ENCODE assay signal across 29 mouse cellular contexts in the genomic region with DNA sequence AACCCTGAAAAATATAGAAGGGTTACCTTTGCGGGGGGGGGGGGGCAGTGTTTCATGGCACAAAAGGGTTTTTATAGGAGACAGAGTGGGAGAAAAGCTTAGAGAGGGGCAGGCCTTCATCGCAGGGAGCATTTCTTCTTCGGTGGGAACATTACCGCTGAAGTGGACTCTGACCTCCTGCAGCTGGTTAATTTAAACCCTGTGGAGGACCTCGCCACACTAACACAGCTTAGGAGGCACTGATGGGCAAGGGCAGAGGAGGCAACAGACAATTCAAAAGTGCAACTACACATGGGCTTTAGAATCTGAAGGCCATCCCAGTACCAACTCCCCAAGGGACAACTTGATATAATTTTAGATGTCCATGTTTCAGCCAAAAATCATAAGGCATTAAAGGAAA. TPM values are rescaled to one million over a fixed set of nuclear protein-coding genes. Genes with fewer than 3 reads are reported as not detected.
DNase-seq lines count a peak whose midpoint lies in the region; ATAC-seq and TF ChIP-seq lines count a peak whose summit lies in the region.
"Had no signal": no experiment of that assay in that cellular context is flagged by ENCODE, and none has a peak within 500 bp of the region (broad histone marks: within the 10 kb centered on the region; RNA-seq: fewer than 3 reads in every experiment).

No protein-coding gene starts in this region.

- intact Hi-C loops in left cerebral cortex, postnatal 4 days (cut with DNase I), result no loop called here

- no peaks in the 10 kb centered on the region for H3K36me3 ChIP-seq in kidney, adult 2 months (ENCODE audit: control insufficient read depth, insufficient read depth, low read length)
- no peaks in the 10 kb centered on the region for H3K36me3 ChIP-seq in kidney, postnatal 0 days (ENCODE audit: insufficient read depth, low read length)
- no peaks in the 10 kb centered on the region for H3K36me3 ChIP-seq in midbrain, embryonic 16.5 days (ENCODE audit: control insufficient read depth, insufficient read depth, low read length)
- H3K36me3 ChIP-seq: forebrain, embryonic 12.5 days; heart, embryonic 12.5 days; hindbrain, embryonic 15.5 days; limb, embryonic 12.5 days; neural tube, embryonic 12.5 days; stomach, embryonic 15.5 days had no signal

- H3K9ac ChIP-seq in kidney, postnatal 0 days (ENCODE audit: low read depth, low read length), result no peak overlapping the region
- no peak overlapping the region for H3K9ac ChIP-seq in midbrain, embryonic 16.5 days (ENCODE audit: low read depth, low read length)
- H3K9ac ChIP-seq: forebrain, embryonic 12.5 days; forebrain, postnatal 0 days; heart, embryonic 12.5 days; hindbrain, embryonic 15.5 days; limb, embryonic 12.5 days; liver, postnatal 0 days; neural tube, embryonic 12.5 days; stomach, embryonic 15.5 days had no signal

- 0 out of 2 replicates have a peak, but pooled peaks have one; percentile 54 for ATAC-seq in kidney, postnatal 0 days (replicated peaks; ENCODE audit: low FRiP score, low read depth)
- no peak for ATAC-seq in midbrain, embryonic 16.5 days
- ATAC-seq: forebrain, postnatal 0 days; inflammation-experienced regulatory T-cells, adult 6 months; liver, postnatal 0 days had no signal

- no peaks in the 10 kb centered on the region for H3K27me3 ChIP-seq in kidney, adult 2 months (replicated peaks; ENCODE audit: control insufficient read depth, insufficient read depth, low read length)
- H3K27me3 ChIP-seq in kidney, postnatal 0 days (ENCODE audit: insufficient read depth, low read length), result no peaks in the 10 kb centered on the region
- no peaks in the 10 kb centered on the region for H3K27me3 ChIP-seq in midbrain, embryonic 16.5 days (ENCODE audit: control insufficient read depth, insufficient read depth, low read depth, low read length)
- H3K27me3 ChIP-seq: forebrain, embryonic 12.5 days; heart, embryonic 12.5 days; hindbrain, embryonic 15.5 days; limb, embryonic 12.5 days; neural tube, embryonic 12.5 days; stomach, embryonic 15.5 days had no signal

- H3K27ac ChIP-seq in kidney, adult 2 months (ENCODE audit: insufficient read depth, low read depth, low read length), result peak overlapping the region; percentile 85
- peak overlapping the region; percentile 47; the same call in 1 of the 2 replicates for H3K27ac ChIP-seq in kidney, postnatal 0 days
- no peak overlapping the region for H3K27ac ChIP-seq in midbrain, embryonic 16.5 days (ENCODE audit: low read length)
- H3K27ac ChIP-seq: forebrain, embryonic 12.5 days; hindbrain, embryonic 15.5 days; limb, embryonic 12.5 days; neural tube, embryonic 12.5 days; stomach, embryonic 15.5 days had no signal

- DNase-seq in testis, postnatal 10 days (ENCODE audit: low spot score), result peak; percentile 14
- DNase-seq in testis, postnatal 14 days (ENCODE audit: low spot score), result no peak
- peak; percentile 85 for DNase-seq in kidney, adult 2 months
- DNase-seq in kidney, postnatal 0 days (ENCODE audit: low spot score), result no peak
- no peak for DNase-seq in left cerebral cortex, postnatal 4 days
- no peak for DNase-seq in embryo, embryonic 10 days (ENCODE audit: low spot score)
- DNase-seq: adrenal gland, postnatal 25 days; B cell, adult 2 months; cerebellum, adult 11-12 months; cerebellum, adult 9-11 months; forebrain, postnatal 0 days; gastrocnemius, postnatal 10 days; liver, postnatal 0 days; lung, postnatal 36 days; right cerebral cortex, postnatal 14 days; thymus, adult 2 months; thymus, postnatal 36 days had no signal

- TF ChIP-seq CTCF in kidney, adult 2 months (conservative IDR thresholded peaks at IDR 0.05; ENCODE audit: insufficient read depth, insufficient read length, low read depth, low read length), result no peak
- no peak for TF ChIP-seq CTCF in kidney, postnatal 0 days (IDR thresholded peaks at IDR 0.05; ENCODE audit: low read depth)

- peaks cover 9% of the 10 kb centered on the region; the same call in 1 of the 2 replicates for H3K4me1 ChIP-seq in kidney, adult 2 months (ENCODE audit: control insufficient read depth, insufficient read depth, low read length)
- H3K4me1 ChIP-seq in kidney, postnatal 0 days (replicated peaks; ENCODE audit: insufficient read depth, low read length), result no peaks in the 10 kb centered on the region
- no peaks in the 10 kb centered on the region for H3K4me1 ChIP-seq in midbrain, embryonic 16.5 days (ENCODE audit: control insufficient read depth, insufficient read depth, low read length)
- H3K4me1 ChIP-seq: forebrain, embryonic 12.5 days; heart, embryonic 12.5 days; hindbrain, embryonic 15.5 days; limb, embryonic 12.5 days; neural tube, embryonic 12.5 days; stomach, embryonic 15.5 days had no signal

- no peak overlapping the region for H3K4me3 ChIP-seq in kidney, adult 2 months (ENCODE audit: insufficient read depth, low read depth, low read length)
- H3K4me3 ChIP-seq in kidney, postnatal 0 days (replicated peaks; ENCODE audit: low read depth, low read length), result no peak overlapping the region
- H3K4me3 ChIP-seq in midbrain, embryonic 16.5 days (ENCODE audit: low read depth, low read length), result no peak overlapping the region
- H3K4me3 ChIP-seq: erythroblast, embryonic 14.5 days; forebrain, embryonic 12.5 days; heart, embryonic 12.5 days; hindbrain, embryonic 15.5 days; limb, embryonic 12.5 days; myocyte; neural tube, embryonic 12.5 days; stomach, embryonic 15.5 days had no signal

- no peak for TF ChIP-seq POLR2A in kidney, adult 2 months (IDR thresholded peaks at IDR 0.05; ENCODE audit: low read depth, low read length)

- H3K4me2 ChIP-seq in kidney, postnatal 0 days (ENCODE audit: low read length), result no peak overlapping the region
- no peak overlapping the region for H3K4me2 ChIP-seq in midbrain, embryonic 16.5 days (ENCODE audit: low read length)
- H3K4me2 ChIP-seq: forebrain, embryonic 12.5 days; heart, embryonic 12.5 days; hindbrain, embryonic 15.5 days; limb, embryonic 12.5 days; liver, embryonic 11.5 days; midbrain, embryonic 11.5 days; neural tube, embryonic 12.5 days; stomach, embryonic 15.5 days had no signal

- peaks cover 6% of the 10 kb centered on the region; the same call in 1 of the 2 replicates for H3K9me3 ChIP-seq in kidney, postnatal 0 days (replicated peaks; ENCODE audit: low read length)
- no peaks in the 10 kb centered on the region for H3K9me3 ChIP-seq in midbrain, embryonic 16.5 days (replicated peaks; ENCODE audit: control insufficient read depth, low read length, poor library complexity, severe bottlenecking)
- H3K9me3 ChIP-seq: heart, embryonic 12.5 days; hindbrain, embryonic 15.5 days; stomach, embryonic 15.5 days had no signal

- WGBS in kidney, adult 2 months, result 48% methylated on average over 5 of the region's 5 CpGs
- 58% methylated on average over 5 of the region's 5 CpGs for WGBS in kidney, postnatal 0 days
- WGBS in midbrain, embryonic 16.5 days, result 69% methylated on average over 5 of the region's 5 CpGs

RNA-seq across cellular contexts. Expression of a gene that starts 20.7 kb away (rescaled TPM):
- polyA plus RNA-seq in kidney, adult 2 months (2012; rRNA removed), result 17.0 and 18.1 TPM in 2 replicates
- 6.7 and 7.3 TPM in 2 replicates for polyA plus RNA-seq in kidney, postnatal 0 days (2015; fragmentation: Nextera tagmentation; extraction: Ambion mirVana)
- total RNA-seq in left cerebral cortex, postnatal 4 days (2021), result 10 to 100 TPM; 62.1 to 65.2 TPM
- polyA plus RNA-seq in midbrain, embryonic 16.5 days (2015; fragmentation: Nextera tagmentation; extraction: Ambion mirVana), result 6.2 and 6.4 TPM in 2 replicates

Comparison
In these comparisons a context has a peak if more than half of its experiments do, and no peak if none do; other contexts are left out.
1. DNase-seq: peak in testis, postnatal 10 days (single experiment) and kidney, adult 2 months (single experiment); none in testis, postnatal 14 days (single experiment), kidney, postnatal 0 days (single experiment), left cerebral cortex, postnatal 4 days (single experiment) and embryo, embryonic 10 days (single experiment).